8 mouse cellular contexts compared by ENCODE assay signal in the genomic region with DNA sequence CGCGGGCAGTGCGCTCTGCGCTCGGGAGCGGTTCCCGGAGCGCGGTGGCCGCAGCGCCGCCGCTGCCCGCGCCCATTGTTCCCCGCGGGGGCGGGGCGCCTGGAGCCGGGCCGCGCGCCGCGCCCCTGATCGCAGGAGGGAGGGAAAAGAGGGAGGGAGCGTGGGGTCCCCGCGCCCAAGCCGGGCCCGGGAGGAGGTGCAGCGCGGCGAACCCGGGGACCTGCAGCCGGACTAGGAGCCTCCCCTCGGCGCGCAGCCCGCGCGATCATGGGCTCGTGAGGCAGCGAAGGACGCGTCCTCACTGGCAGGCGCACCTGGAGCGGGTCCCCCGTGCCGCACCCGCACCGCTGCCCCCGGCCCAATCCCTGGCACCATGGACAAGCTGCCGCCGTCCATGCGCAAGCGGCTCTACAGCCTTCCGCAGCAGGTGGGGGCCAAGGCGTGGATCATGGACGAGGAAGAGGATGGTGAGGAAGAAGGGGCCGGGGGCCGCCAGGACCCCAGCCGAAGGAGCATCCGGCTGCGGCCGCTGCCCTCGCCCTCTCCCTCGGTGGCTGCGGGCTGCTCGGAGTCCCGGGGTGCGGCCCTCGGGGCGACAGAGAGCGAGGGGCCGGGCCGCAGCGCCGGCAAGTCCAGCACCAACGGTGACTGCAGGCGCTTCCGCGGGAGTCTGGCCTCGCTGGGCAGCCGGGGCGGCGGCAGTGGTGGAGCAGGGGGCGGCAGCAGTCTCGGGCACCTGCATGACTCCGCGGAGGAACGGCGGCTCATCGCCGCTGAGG. TPM values are rescaled to one million over a fixed set of nuclear protein-coding genes. Genes with fewer than 3 reads are reported as not detected.
DNase-seq lines count a peak whose midpoint lies in the region; ATAC-seq lines count a peak whose summit lies in the region.
"Had no signal": no experiment of that assay in that cellular context is flagged by ENCODE, and none has a peak within 500 bp of the region (broad histone marks: within the 10 kb centered on the region; RNA-seq: fewer than 3 reads in every experiment).

A gene (plus strand): TSS at position 274 of the 779 bp plus-strand sequence.

- peak within 1 kb of the TSS; percentile 76 for H3K4me3 ChIP-seq in embryonic facial prominence, embryonic 14.5 days (ENCODE audit: low read depth, low read length)
- H3K4me3 ChIP-seq in neural tube, embryonic 13.5 days: peak within 1 kb of the TSS; percentile 90

- H3K9ac ChIP-seq in embryonic facial prominence, embryonic 14.5 days (ENCODE audit: low read depth, low read length): peak within 1 kb of the TSS; percentile 70
- H3K9ac ChIP-seq in neural tube, embryonic 13.5 days: peak within 1 kb of the TSS; percentile 93

- peaks cover 8% of the 10 kb centered on the region; the same call in 1 of the 2 replicates for H3K4me1 ChIP-seq in embryonic facial prominence, embryonic 14.5 days (ENCODE audit: control insufficient read depth, insufficient read depth, low read length)
- peaks cover 68% of the 10 kb centered on the region for H3K4me1 ChIP-seq in neural tube, embryonic 13.5 days (replicated peaks)

- no peaks in the 10 kb centered on the region for H3K9me3 ChIP-seq in embryonic facial prominence, embryonic 14.5 days (ENCODE audit: control insufficient read depth, low read length)
- H3K9me3 ChIP-seq in neural tube, embryonic 13.5 days: no peaks in the 10 kb centered on the region

- peak within 1 kb of the TSS; percentile 93 for H3K4me2 ChIP-seq in embryonic facial prominence, embryonic 14.5 days (ENCODE audit: low read depth, low read length)
- H3K4me2 ChIP-seq in neural tube, embryonic 13.5 days: peak within 1 kb of the TSS; percentile 86

- WGBS in embryonic facial prominence, embryonic 14.5 days: under 1% methylated on average over 15 of the region's 95 CpGs
- under 1% methylated on average over 77 of the region's 95 CpGs for WGBS in neural tube, embryonic 13.5 days

- H3K27me3 ChIP-seq in embryonic facial prominence, embryonic 14.5 days (replicated peaks; ENCODE audit: control insufficient read depth, insufficient read depth, low read length): peaks cover 60% of the 10 kb centered on the region
- H3K27me3 ChIP-seq in neural tube, embryonic 13.5 days: peaks cover 62% of the 10 kb centered on the region

- ATAC-seq in embryonic facial prominence, embryonic 14.5 days (ENCODE audit: low read depth): peak; percentile 47
- peak; percentile 44 for ATAC-seq in neural tube, embryonic 13.5 days (ENCODE audit: low read depth)
- no peak for ATAC-seq in megakaryocyte, adult 5-6 weeks (ENCODE audit: poor library complexity, severe bottlenecking)

- no peak within 1 kb of the TSS for H3K27ac ChIP-seq in embryonic facial prominence, embryonic 14.5 days (replicated peaks; ENCODE audit: low read depth, low read length)
- peak within 1 kb of the TSS; percentile 95 for H3K27ac ChIP-seq in neural tube, embryonic 13.5 days (replicated peaks)

- no peaks in the 10 kb centered on the region for H3K36me3 ChIP-seq in embryonic facial prominence, embryonic 14.5 days (ENCODE audit: control insufficient read depth, insufficient read depth, low read length)
- no peaks in the 10 kb centered on the region for H3K36me3 ChIP-seq in neural tube, embryonic 13.5 days

- DNase-seq in layer of hippocampus, postnatal 10 days (ENCODE audit: low spot score in 2 of 2): peak; percentile 32 to 39
- DNase-seq in layer of hippocampus, postnatal 14 days (ENCODE audit: low spot score in 2 of 2): no peak
- DNase-seq in adrenal gland, postnatal 36 days: peak; percentile 16 to 18
- DNase-seq in embryonic facial prominence, embryonic 14.5 days (ENCODE audit: low spot score): no peak
- DNase-seq in kidney, postnatal 4 days: peak; percentile 33 to 53

RNA-seq across cellular contexts. Expression of the gene that starts here (rescaled TPM):
- total RNA-seq in layer of hippocampus, postnatal 10 days (2021): 10 to 100 TPM in 1 of 2 experiments, 1 to 10 TPM in 1; 9.8 to 10.3 TPM
- total RNA-seq in layer of hippocampus, postnatal 14 days (2021): 1 to 10 TPM; 4.3 to 6.0 TPM
- total RNA-seq in adrenal gland, postnatal 36 days (2021): under 1 TPM; 0.40 to 0.66 TPM
- polyA plus RNA-seq in embryonic facial prominence, embryonic 14.5 days (2014; fragmentation: Nextera tagmentation; extraction: Ambion mirVana): 0.26 and 0.42 TPM in 2 replicates
- polyA plus RNA-seq in neural tube, embryonic 13.5 days (2015; fragmentation: Nextera tagmentation; extraction: Ambion mirVana): 2.6 and 3.0 TPM in 2 replicates
- total RNA-seq in megakaryocyte, adult 5-6 weeks (2015): not detected in 2 replicates
- not detected in 2 replicates for total RNA-seq in megakaryocyte, adult 5-6 weeks (2017)
- total RNA-seq: neutrophil, adult 5-6 weeks had no signal

Comparison
In these comparisons a context has a peak if more than half of its experiments do, and no peak if none do; other contexts are left out.
1. DNase-seq: peak in layer of hippocampus, postnatal 10 days (2 of 2) and kidney, postnatal 4 days (2 of 2); none in layer of hippocampus, postnatal 14 days (0 of 2) and embryonic facial prominence, embryonic 14.5 days (single experiment).
2. Peak in DNase-seq in adrenal gland, postnatal 36 days; RNA of the gene not detected or under 1 TPM.
3. Peak in ATAC-seq, H3K4me3 ChIP-seq, H3K9ac ChIP-seq and H3K4me2 ChIP-seq in embryonic facial prominence, embryonic 14.5 days; RNA of the gene not detected or under 1 TPM.